Mouse (Mus musculus) heart, embryonic 15.5 days (tissue): ENCODE results near the gene Bcat1. TPM values are rescaled to one million over a fixed set of nuclear protein-coding genes. Genes with fewer than 3 reads are reported as not detected.
A peak's percentile ranks its signal among the peaks of the same experiment; 100 is the strongest.

Source experiments
- ATAC-seq: fragments of 200-750 bp; cut with Nextera tagmentation; replicated peaks from 2 replicates; pipeline ENCODE4 v1.8.0; 2017; ENCODE audit warnings: low read depth, moderate TSS enrichment; ENCODE audit not compliant: insufficient number of reproducible peaks, insufficient read depth, low FRiP score
- H3K27ac ChIP-seq: fragments of 300-500 bp; sonication (generic); 2 replicates; pipeline ENCODE4 v1.5.1; 2015; ENCODE audit warnings: mild to moderate bottlenecking, inconsistent platforms
- H3K27me3 ChIP-seq: fragments of 300-500 bp; sonication (generic); 2 replicates; pipeline ENCODE4 v1.6.1; 2015; ENCODE audit warnings: inconsistent platforms
- H3K36me3 ChIP-seq: fragments of 300-500 bp; sonication (generic); 2 replicates; pipeline ENCODE4 v1.6.1; 2015; ENCODE audit warnings: mild to moderate bottlenecking, inconsistent platforms
- H3K4me1 ChIP-seq: fragments of 300-500 bp; sonication (generic); replicated peaks from 2 replicates; pipeline ENCODE4 v1.6.1; 2015; ENCODE audit warnings: inconsistent platforms
- H3K4me2 ChIP-seq: fragments of 300-500 bp; sonication (generic); 2 replicates; pipeline ENCODE4 v1.6.1; 2015; ENCODE audit warnings: inconsistent platforms, mild to moderate bottlenecking, moderate library complexity
- H3K4me3 ChIP-seq: fragments of 300-500 bp; sonication (generic); 2 replicates; pipeline ENCODE4 v1.5.1; 2015; ENCODE audit warnings: mild to moderate bottlenecking, inconsistent platforms
- H3K9ac ChIP-seq: fragments of 300-500 bp; sonication (generic); 2 replicates; pipeline ENCODE4 v1.6.1; 2015; ENCODE audit warnings: mild to moderate bottlenecking, inconsistent platforms
- H3K9me3 ChIP-seq: fragments of 300-500 bp; sonication (generic); replicated peaks from 2 replicates; pipeline ENCODE4 v1.6.1; 2016; ENCODE audit warnings: inconsistent platforms
- WGBS: fragments of 180-500 bp; shearing (Covaris S2); methylation state at CpG from one replicate; pipeline ENCODE4 v1.1.7; 2015; ENCODE audit warnings: mixed read lengths; 5-methylcytosine and 5-hydroxymethylcytosine counted together
- polyA plus RNA-seq: library from polyadenylated mRNA; unstranded; fragments of >200 nt; fragmentation: Nextera tagmentation; extraction: Ambion mirVana; gene quantifications from 2 replicates; pipeline ENCODE4 v1.2.1, GENCODE M21; 2015

The Bcat1 gene
- polyA plus RNA-seq, 1 experiment from 2014 or later: 3.3 TPM

DNA sequence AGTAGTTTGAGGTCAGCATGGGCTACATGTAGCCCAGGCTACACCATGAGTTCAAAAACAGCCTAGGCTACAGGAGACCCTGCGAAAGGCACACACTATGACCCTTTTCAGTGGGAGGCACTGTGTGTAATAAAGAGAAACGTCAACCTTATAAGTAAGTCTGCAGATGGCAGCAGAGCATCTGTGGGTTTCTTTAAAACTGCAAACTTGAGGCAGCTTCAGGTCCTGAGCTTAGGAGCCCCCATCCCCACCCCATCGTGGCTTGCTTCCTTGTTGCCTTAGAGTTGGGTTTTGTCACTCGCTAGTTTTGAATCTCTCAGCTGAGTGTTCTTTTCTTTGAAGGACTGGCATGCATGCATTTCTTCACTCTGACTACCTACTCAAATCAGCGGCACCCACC lies 14.9 kb upstream of the Bcat1 start:
- Histone ChIP-seq H3K27ac (0 out of 2 replicates have a peak overlapping the region, but pooled peaks have one; percentile 20), H3K27me3 (no peaks in the 10 kb centered on the region), H3K4me1 (peaks cover 3% of the 10 kb centered on the region; the same call in 1 of the 2 replicates), H3K9me3 (no peaks in the 10 kb centered on the region), H3K36me3 (no peaks in the 10 kb centered on the region), H3K4me2 (no peak overlapping the region), H3K4me3 (no peak overlapping the region), H3K9ac (no peak overlapping the region)
- WGBS: 69% methylated on average over 5 of the region's 5 CpGs
- peak; percentile 64; the same call in 1 of the 2 replicates for ATAC-seq

DNA sequence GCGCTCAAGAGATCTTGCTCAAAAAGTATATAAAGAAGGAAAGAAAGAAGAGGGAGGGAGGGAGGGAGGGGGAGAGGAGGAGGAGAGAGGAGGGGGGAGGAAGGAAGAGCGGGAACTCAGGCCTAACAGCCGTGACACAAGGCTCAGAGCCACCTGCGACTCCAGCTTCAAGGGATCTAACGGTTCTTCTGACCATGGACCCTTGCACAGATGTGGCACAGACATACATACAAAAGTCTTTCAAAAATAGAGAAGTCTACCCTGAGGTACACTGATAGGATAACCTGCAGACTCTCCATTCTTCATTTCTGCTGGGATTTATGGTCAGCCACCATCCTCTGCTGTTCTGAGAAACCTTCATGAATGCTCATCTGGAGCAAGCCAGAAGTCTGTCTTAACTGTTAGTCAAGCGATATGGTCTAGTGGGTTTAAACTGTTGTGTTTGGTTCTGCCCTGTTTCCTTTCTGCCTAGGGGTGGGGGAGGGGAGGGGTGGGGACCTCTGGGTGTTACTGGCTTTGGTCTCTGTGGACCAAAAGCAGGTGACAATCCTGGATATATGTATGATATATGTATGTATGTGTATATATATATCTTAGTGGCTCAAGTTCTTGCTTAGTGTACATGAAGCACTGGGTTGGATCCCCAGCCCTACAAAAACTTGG lies 14.3 kb upstream of the Bcat1 start:
- Histone ChIP-seq H3K27me3 (no peaks in the 10 kb centered on the region), H3K4me2 (no peak overlapping the region), H3K36me3 (no peaks in the 10 kb centered on the region), H3K4me1 (peaks cover 3% of the 10 kb centered on the region; the same call in 1 of the 2 replicates), H3K9ac (no peak overlapping the region), H3K9me3 (no peaks in the 10 kb centered on the region), H3K4me3 (no peak overlapping the region), H3K27ac (0 out of 2 replicates have a peak overlapping the region, but pooled peaks have one; percentile 20)
- no peak for ATAC-seq
- WGBS: 72% methylated on average over 6 of the region's 6 CpGs

DNA sequence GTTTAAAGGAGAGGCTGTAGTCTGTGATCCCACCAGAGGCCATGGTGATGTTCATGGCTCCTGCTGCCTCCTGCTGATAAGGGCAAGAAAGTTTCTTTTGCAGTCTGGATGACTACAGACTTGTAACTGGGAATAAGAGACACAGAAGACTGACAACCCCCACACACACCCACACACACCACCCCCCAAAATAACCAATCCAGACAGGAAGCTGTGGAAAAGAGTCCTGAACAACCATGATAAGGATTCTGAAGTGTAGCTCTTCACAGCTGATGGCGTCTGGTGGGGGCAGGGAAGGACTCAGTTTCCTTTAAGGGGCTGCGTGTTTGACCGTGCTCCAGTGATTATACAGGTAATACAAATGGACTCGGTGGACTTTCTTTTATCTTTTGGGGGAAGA lies 13.4 kb upstream of the Bcat1 start:
- no peak overlapping the region for H3K4me2 ChIP-seq
- H3K4me1 ChIP-seq: peaks cover 3% of the 10 kb centered on the region; the same call in 1 of the 2 replicates
- no peak for ATAC-seq
- no peak overlapping the region for H3K27ac ChIP-seq
- 38% methylated on average over 4 of the region's 4 CpGs for WGBS
- no peak overlapping the region for H3K4me3 ChIP-seq
- H3K9ac ChIP-seq: no peak overlapping the region
- no peaks in the 10 kb centered on the region for H3K9me3 ChIP-seq
- H3K27me3 ChIP-seq: no peaks in the 10 kb centered on the region
- H3K36me3 ChIP-seq: no peaks in the 10 kb centered on the region

DNA sequence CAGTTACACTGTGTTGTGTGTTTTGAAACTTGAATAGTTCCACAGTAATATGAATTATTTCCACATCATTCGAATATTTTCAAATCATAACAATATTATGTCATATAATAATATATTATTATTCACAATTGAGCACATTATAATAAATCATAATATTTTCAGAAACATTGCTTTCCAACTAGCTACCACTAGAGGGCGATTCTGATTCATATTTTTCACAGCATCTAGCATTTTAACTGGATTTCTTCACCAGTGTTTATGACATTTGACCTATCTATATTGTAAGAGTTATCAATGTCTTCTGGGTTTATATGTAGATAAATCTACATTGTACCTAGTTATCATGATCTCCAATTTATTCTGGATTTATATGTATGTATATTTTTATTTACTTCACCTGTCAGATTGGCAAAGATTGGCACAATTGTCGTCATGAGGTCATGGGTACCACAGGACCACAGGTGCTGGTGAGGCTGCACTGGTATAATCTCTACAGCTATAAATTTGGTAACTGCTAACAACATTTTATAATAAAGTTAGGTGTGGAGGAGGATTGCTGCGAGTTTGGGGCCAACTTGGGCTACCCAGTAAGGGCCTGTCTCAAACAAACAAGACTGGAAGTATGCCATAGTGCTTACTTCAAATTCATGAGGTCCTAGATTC lies 12.6 kb upstream of the Bcat1 start:
- no peak overlapping the region for H3K9ac ChIP-seq
- no peaks in the 10 kb centered on the region for H3K9me3 ChIP-seq
- H3K4me3 ChIP-seq: no peak overlapping the region
- no peaks in the 10 kb centered on the region for H3K27me3 ChIP-seq
- no peak for ATAC-seq
- WGBS: 52% methylated on average over 4 of the region's 4 CpGs
- H3K36me3 ChIP-seq: no peaks in the 10 kb centered on the region
- H3K27ac ChIP-seq: no peak overlapping the region
- H3K4me2 ChIP-seq: no peak overlapping the region
- peaks cover 3% of the 10 kb centered on the region; the same call in 1 of the 2 replicates for H3K4me1 ChIP-seq

DNA sequence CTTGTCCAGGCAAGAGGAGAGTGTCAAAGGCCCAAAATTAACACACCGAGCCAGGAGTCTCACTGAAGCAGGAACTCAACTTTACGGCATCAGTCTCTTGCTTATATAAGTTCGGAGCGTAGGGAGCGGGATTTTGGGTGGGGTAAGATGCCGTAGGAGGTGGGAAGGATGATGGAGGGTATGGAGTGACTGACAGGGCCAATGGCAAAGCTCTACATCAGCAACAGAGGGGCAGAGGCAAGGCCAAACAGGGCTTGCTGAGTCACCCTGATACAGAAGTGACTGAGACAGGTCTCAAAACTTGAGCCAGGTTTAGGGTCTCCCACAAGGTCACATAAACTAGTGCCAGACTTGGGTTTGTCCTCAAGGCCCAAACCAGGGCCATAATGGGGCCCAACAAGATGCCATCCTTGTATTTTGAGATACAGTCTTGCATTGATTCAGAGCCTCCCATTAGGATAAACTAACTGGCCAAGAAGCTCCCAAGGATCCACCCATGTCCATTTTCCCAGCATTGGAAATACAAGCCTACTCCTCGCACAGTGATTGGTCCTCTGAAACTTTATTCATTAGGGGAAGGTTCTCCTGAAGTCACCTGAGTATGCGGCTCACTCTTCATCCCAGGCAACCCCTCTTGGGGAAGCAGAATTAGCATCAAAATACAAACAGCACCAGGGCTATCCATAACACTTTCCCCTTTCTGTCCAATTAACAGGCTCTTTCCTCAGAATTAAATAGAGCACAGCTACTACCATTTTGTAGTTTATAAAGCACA lies 8.5 kb upstream of the Bcat1 start:
- H3K4me3 ChIP-seq: no peak overlapping the region
- H3K36me3 ChIP-seq: no peaks in the 10 kb centered on the region
- H3K4me2 ChIP-seq: no peak overlapping the region
- no peak for ATAC-seq
- no peaks in the 10 kb centered on the region for H3K9me3 ChIP-seq
- peaks cover 3% of the 10 kb centered on the region; the same call in 1 of the 2 replicates for H3K4me1 ChIP-seq
- H3K27ac ChIP-seq: no peak overlapping the region
- H3K9ac ChIP-seq: no peak overlapping the region
- WGBS: 92% methylated on average over 8 of the region's 8 CpGs
- no peaks in the 10 kb centered on the region for H3K27me3 ChIP-seq

DNA sequence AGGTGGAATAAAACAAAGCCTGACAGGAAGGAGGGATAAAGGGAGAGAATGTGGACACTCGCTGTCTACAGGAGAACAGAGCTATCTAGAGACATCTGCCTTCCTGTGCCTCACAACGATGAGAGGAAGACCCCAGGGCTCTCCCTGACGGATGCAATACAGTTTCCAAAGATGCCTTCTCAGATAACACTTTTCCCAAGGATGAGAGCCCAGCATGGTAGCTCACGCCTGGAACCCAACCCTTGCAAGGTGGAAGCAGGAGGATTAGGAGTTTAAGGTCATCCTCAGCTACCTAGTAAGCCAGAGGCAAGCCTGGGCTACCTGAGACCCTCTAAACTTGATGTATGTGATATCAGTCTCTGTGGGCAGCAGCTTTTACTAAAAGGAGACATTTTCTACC lies 5.7 kb upstream of the Bcat1 start:
- H3K4me1 ChIP-seq: no peaks in the 10 kb centered on the region
- no peaks in the 10 kb centered on the region for H3K36me3 ChIP-seq
- H3K4me3 ChIP-seq: no peak overlapping the region
- H3K9ac ChIP-seq: no peak overlapping the region
- no peaks in the 10 kb centered on the region for H3K9me3 ChIP-seq
- ATAC-seq: no peak
- H3K4me2 ChIP-seq: no peak overlapping the region
- WGBS: 64% methylated on average over 4 of the region's 4 CpGs
- H3K27me3 ChIP-seq: peaks cover 5% of the 10 kb centered on the region; the same call in 1 of the 2 replicates
- H3K27ac ChIP-seq: no peak overlapping the region

DNA sequence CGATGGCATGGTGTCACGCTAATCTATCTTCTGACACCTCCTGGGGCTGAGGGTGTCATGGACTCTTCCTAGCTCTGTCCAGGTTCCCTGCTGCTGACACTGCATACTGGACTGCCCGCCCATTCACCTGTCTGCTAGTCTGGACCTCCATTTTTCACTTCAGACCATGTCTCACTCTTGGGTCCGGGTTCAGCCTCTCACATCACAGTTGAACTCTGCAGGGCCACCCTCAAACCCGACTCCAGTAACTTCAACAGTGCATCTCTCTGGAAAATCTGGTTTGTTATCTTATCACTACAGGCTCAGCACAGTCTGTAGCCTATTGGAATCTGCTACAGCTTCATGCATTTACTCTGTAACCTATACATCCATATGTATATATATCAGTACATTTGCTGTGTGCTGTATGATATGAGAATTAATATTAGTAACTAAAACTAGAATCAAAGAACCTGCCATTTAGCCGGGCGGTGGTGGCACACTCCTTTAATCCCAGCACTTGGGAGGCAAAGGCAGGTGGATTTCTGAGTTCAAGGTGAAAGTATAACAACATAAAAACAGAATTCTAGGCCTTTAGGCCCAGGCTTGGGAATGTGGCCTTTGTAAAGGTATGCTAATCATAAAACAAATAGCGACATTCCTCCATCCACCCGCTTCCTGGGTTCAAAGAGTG lies 3.2 kb upstream of the Bcat1 start:
- no peak for ATAC-seq
- H3K9me3 ChIP-seq: no peaks in the 10 kb centered on the region
- peaks cover 13% of the 10 kb centered on the region for H3K4me1 ChIP-seq
- H3K4me3 ChIP-seq: no peak overlapping the region
- no peak overlapping the region for H3K4me2 ChIP-seq
- no peak overlapping the region for H3K27ac ChIP-seq
- no peaks in the 10 kb centered on the region for H3K36me3 ChIP-seq
- WGBS: 73% methylated on average over 9 of the region's 9 CpGs
- H3K27me3 ChIP-seq: peaks cover 26% of the 10 kb centered on the region
- H3K9ac ChIP-seq: no peak overlapping the region

DNA sequence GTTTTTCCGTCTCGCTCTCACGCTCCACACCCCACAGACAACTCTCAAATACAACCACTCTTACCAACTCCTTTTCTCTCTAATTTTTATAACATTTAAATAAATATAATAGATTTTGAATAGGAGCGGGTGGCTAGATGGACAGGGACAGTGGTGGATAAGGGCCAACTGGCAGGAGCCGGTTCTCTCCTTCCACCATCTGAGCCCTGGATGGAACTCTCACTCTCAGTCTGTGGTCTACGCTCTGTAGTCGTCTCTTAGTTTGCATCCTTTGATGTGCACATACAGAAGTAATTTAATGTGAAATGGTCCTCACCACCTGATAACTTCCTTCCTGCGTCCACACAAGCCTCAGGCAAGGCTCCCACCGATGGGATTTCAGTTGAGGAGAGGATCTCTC lies 302 bp upstream of the Bcat1 start:
- H3K4me2 ChIP-seq: peak overlapping the region; percentile 86
- peaks cover 13% of the 10 kb centered on the region for H3K4me1 ChIP-seq
- no peaks in the 10 kb centered on the region for H3K36me3 ChIP-seq
- H3K9me3 ChIP-seq: no peaks in the 10 kb centered on the region
- WGBS: 22% methylated on average over 9 of the region's 9 CpGs
- peaks cover 38% of the 10 kb centered on the region for H3K27me3 ChIP-seq
- ATAC-seq: no peak
- H3K4me3 ChIP-seq: peak overlapping the region; percentile 51
- H3K27ac ChIP-seq: no peak overlapping the region
- no peak overlapping the region for H3K9ac ChIP-seq

DNA sequence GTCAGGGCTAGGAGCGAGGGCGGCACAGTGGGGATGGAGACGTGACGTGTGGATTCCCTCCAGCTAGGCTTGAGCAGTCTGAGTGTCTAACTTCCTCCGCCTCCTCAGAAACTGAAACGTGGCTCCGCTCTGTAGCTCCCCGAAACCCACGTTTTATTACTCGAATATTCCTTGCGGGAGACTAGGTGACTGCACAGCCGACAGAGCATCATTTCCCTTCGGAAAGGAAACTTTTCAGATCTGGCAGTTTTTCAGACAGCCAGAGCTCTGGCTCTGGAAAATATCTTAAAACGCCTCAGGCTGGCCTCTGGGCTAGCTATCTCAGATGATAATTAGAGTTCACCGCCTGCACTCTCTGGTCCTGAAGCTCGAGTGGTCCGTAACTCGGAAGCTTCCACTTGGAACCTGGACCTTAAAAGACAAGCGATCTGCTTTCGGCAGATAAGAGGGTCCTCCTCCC lies 866 bp downstream of the Bcat1 start:
- no peak for ATAC-seq
- H3K27ac ChIP-seq: no peak overlapping the region
- no peaks in the 10 kb centered on the region for H3K9me3 ChIP-seq

DNA sequence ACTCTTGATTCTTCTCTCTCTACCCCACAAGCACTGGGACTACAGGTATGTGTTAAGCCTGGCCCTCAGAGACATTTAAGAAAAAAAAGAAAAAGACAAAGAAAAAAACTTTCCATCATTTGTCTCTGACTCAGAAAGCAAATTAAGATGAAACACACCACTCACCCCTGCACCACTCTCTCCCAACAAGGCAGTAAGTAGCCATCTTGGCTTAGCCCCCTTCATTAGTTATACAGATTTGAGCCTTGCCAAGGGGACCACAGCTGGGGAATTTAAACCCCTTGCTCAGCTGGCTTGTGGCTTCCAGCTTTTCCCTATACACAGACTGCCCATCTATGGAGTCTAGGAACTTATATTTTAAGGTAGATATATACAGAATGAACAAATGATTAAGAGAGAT lies 1.5 kb downstream of the Bcat1 start:
- no peak overlapping the region for H3K9ac ChIP-seq
- no peaks in the 10 kb centered on the region for H3K36me3 ChIP-seq
- no peak overlapping the region for H3K4me3 ChIP-seq
- no peaks in the 10 kb centered on the region for H3K9me3 ChIP-seq
- ATAC-seq: no peak
- H3K27me3 ChIP-seq: peaks cover 38% of the 10 kb centered on the region
- no peak overlapping the region for H3K27ac ChIP-seq
- H3K4me2 ChIP-seq: no peak overlapping the region
- peaks cover 13% of the 10 kb centered on the region for H3K4me1 ChIP-seq

More for the DNA sequence above, 866 bp downstream of the Bcat1 start:
- Histone ChIP-seq H3K4me3 (peak overlapping the region; percentile 51), H3K4me2 (peak overlapping the region; percentile 86), H3K27me3 (peaks cover 38% of the 10 kb centered on the region), H3K4me1 (peaks cover 13% of the 10 kb centered on the region), H3K36me3 (no peaks in the 10 kb centered on the region), H3K9ac (peak overlapping the region; percentile 34; the same call in 1 of the 2 replicates)
- under 1% methylated on average over 20 of the region's 20 CpGs for WGBS

DNA sequence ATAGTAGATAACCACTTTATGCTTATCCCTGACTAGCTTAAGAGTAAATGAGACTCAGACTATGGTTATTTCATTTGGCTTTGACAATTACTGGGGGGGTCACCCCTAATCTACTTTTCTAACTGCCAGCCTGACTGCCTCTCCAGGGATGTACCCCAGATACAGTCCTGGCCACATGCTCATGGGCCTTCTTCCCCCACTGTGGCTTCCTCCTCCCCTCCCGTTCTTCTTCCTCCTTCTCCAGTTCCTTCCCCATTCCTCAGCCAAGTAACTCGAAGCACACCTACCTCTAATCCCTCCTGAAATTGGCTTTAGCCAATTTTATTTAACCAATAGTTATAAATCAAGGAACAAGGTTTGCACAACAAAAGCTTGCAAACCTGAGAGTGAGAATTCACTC lies 6.1 kb downstream of the Bcat1 start:
- 72% methylated on average over 2 of the region's 2 CpGs for WGBS
- no peak overlapping the region for H3K9ac ChIP-seq
- no peak overlapping the region for H3K27ac ChIP-seq
- peaks cover under 1% of the 10 kb centered on the region; the same call in 1 of the 2 replicates for H3K4me1 ChIP-seq
- H3K27me3 ChIP-seq: peaks cover 17% of the 10 kb centered on the region
- no peaks in the 10 kb centered on the region for H3K36me3 ChIP-seq
- no peak for ATAC-seq
- H3K4me2 ChIP-seq: no peak overlapping the region
- no peaks in the 10 kb centered on the region for H3K9me3 ChIP-seq
- H3K4me3 ChIP-seq: no peak overlapping the region
